Mouse (Mus musculus) heart, postnatal 0 days (tissue): ENCODE data around the gene Agap1. TPM values are rescaled to one million over a fixed set of nuclear protein-coding genes. Genes with fewer than 3 reads are reported as not detected.

Source experiments
- ATAC-seq: fragments of 200-750 bp; cut with Nextera tagmentation; 2 replicates; pipeline ENCODE4 v1.8.0; 2017; ENCODE audit warnings: low read depth, moderate number of reproducible peaks, moderate library complexity; ENCODE audit not compliant: insufficient read depth
- DNase-seq: peaks from one replicate; pipeline ENCODE4 v3.0.0-alpha.2; 2016; ENCODE audit warnings: low spot score
- H3K27ac ChIP-seq: fragments of 300-500 bp; sonication (generic); 2 replicates; pipeline ENCODE4 v1.5.1; 2014; ENCODE audit warnings: low read depth, mild to moderate bottlenecking
- H3K27me3 ChIP-seq: fragments of 300-500 bp; sonication (generic); 2 replicates; pipeline ENCODE4 v1.6.1; 2014; ENCODE audit warnings: low read length, mixed read lengths; ENCODE audit not compliant: control insufficient read depth, insufficient read depth
- H3K36me3 ChIP-seq: fragments of 300-500 bp; sonication (generic); replicated peaks from 2 replicates; pipeline ENCODE4 v1.6.1; 2014; ENCODE audit warnings: low read length, mixed read lengths; ENCODE audit not compliant: control insufficient read depth, insufficient read depth
- H3K4me1 ChIP-seq: fragments of 300-500 bp; sonication (generic); 2 replicates; pipeline ENCODE4 v1.6.1; 2014; ENCODE audit warnings: antibody characterized with exemption; ENCODE audit not compliant: control insufficient read depth, insufficient read depth
- H3K4me2 ChIP-seq: fragments of 300-500 bp; sonication (generic); 2 replicates; pipeline ENCODE4 v1.6.1; 2014; ENCODE audit warnings: low read depth, mild to moderate bottlenecking, low read length, moderate library complexity
- H3K4me3 ChIP-seq: fragments of 300-500 bp; sonication (generic); 2 replicates; pipeline ENCODE4 v1.5.1; 2014; ENCODE audit warnings: low read depth, low read length
- H3K9ac ChIP-seq: fragments of 300-500 bp; sonication (generic); replicated peaks from 2 replicates; pipeline ENCODE4 v1.6.1; 2014; ENCODE audit warnings: low read depth, low read length, mixed read lengths
- H3K9me3 ChIP-seq: fragments of 300-500 bp; sonication (generic); replicated peaks from 2 replicates; pipeline ENCODE4 v1.6.1; 2016; ENCODE audit warnings: low read length; ENCODE audit not compliant: control insufficient read depth
- CTCF ChIP-seq: IDR thresholded peaks from 2 replicates; pipeline ENCODE4 v1.5.1; 2016; ENCODE audit warnings: antibody characterized with exemption, control low read depth, low read depth
- EP300 ChIP-seq: IDR thresholded peaks from 2 replicates; pipeline ENCODE4 v1.6.1; 2016; ENCODE audit warnings: antibody characterized with exemption, low read depth
- WGBS: fragments of 180-500 bp; shearing (Covaris S2); extraction: QIAGEN DNeasy Blood & Tissue Kit; methylation state at CpG from one replicate; pipeline ENCODE4 v1.1.7; 2014; 5-methylcytosine and 5-hydroxymethylcytosine counted together
- polyA plus RNA-seq: library from polyadenylated mRNA; unstranded; fragments of >200 nt; fragmentation: Nextera tagmentation; extraction: Ambion mirVana; gene quantifications from 2 replicates; pipeline ENCODE4 v1.2.1, GENCODE M21; 2015
- total RNA-seq: library from RNA; depleted of rRNA; stranded (reverse); fragments of >200 nt; gene quantifications from 2 replicates; pipeline ENCODE4 v1.2.3, GENCODE M21; 2014; ENCODE audit warnings: low replicate concordance

The Agap1 gene
- total and polyA plus RNA-seq, 2 experiments from 2014 or later, result 6.1 to 21.0 TPM

GRCm38 (mm10) chr1:89429946-89430640, 24.5 kb upstream of the Agap1 start:
- WGBS, result 81% methylated on average over 11 of the region's 11 CpGs
- Histone ChIP-seq H3K9ac (no peak overlapping the region), H3K36me3 (no peaks in the 10 kb centered on the region), H3K4me3 (no peak overlapping the region), H3K4me2 (no peak overlapping the region), H3K27me3 (no peaks in the 10 kb centered on the region), H3K9me3 (no peaks in the 10 kb centered on the region), H3K27ac (no peak overlapping the region), H3K4me1 (no peaks in the 10 kb centered on the region)
- DNase-seq (no peak), ATAC-seq (no peak)
- TF ChIP-seq EP300, result no peak
- no peak for TF ChIP-seq CTCF

- no peaks in the 10 kb centered on the region for H3K36me3 ChIP-seq
- DNase-seq (no peak), ATAC-seq (no peak)
- no peak for TF ChIP-seq CTCF
- TF ChIP-seq EP300, result no peak
- H3K4me2 ChIP-seq, result no peak overlapping the region
- no peaks in the 10 kb centered on the region for H3K9me3 ChIP-seq
- 63% methylated on average over 6 of the region's 6 CpGs for WGBS
- H3K9ac ChIP-seq, result no peak overlapping the region
- H3K27me3 ChIP-seq, result no peaks in the 10 kb centered on the region
- H3K4me3 ChIP-seq, result no peak overlapping the region
- no peak overlapping the region for H3K27ac ChIP-seq
- H3K4me1 ChIP-seq, result no peaks in the 10 kb centered on the region
Observed at GRCm38 (mm10) chr1:89439351-89439750, 15.3 kb upstream of the Agap1 start.

GRCm38 (mm10) chr1:89441236-89441897, 13.2 kb upstream of the Agap1 start:
- Histone ChIP-seq H3K36me3 (no peaks in the 10 kb centered on the region), H3K27ac (no peak overlapping the region), H3K9ac (no peak overlapping the region), H3K4me3 (no peak overlapping the region), H3K27me3 (no peaks in the 10 kb centered on the region), H3K4me2 (no peak overlapping the region), H3K4me1 (no peaks in the 10 kb centered on the region), H3K9me3 (no peaks in the 10 kb centered on the region)
- ATAC-seq (no peak), DNase-seq (no peak)
- WGBS, result 39% methylated on average over 5 of the region's 5 CpGs
- TF ChIP-seq CTCF, result no peak
- TF ChIP-seq EP300, result no peak

GRCm38 (mm10) chr1:89443512-89443911, 11.1 kb upstream of the Agap1 start:
- H3K9ac ChIP-seq, result no peak overlapping the region
- H3K27me3 ChIP-seq, result no peaks in the 10 kb centered on the region
- no peaks in the 10 kb centered on the region for H3K4me1 ChIP-seq
- no peak overlapping the region for H3K27ac ChIP-seq
- no peak for DNase-seq
- no peaks in the 10 kb centered on the region for H3K9me3 ChIP-seq
- TF ChIP-seq CTCF (no peak), EP300 (no peak)
- H3K4me2 ChIP-seq, result no peak overlapping the region
- no peaks in the 10 kb centered on the region for H3K36me3 ChIP-seq
- H3K4me3 ChIP-seq, result no peak overlapping the region
- 68% methylated on average over 9 of the region's 9 CpGs for WGBS
- no peak for ATAC-seq

- Histone ChIP-seq H3K27me3 (no peaks in the 10 kb centered on the region), H3K4me2 (no peak overlapping the region), H3K9ac (no peak overlapping the region), H3K27ac (no peak overlapping the region), H3K36me3 (no peaks in the 10 kb centered on the region), H3K4me1 (no peaks in the 10 kb centered on the region), H3K9me3 (no peaks in the 10 kb centered on the region), H3K4me3 (no peak overlapping the region)
- 24% methylated on average over 3 of the region's 3 CpGs for WGBS
- TF ChIP-seq CTCF, result no peak
- no peak for TF ChIP-seq EP300
- no peak for DNase-seq
- no peak for ATAC-seq
Observed at GRCm38 (mm10) chr1:89444014-89444413, 10.6 kb upstream of the Agap1 start.

- DNase-seq (no peak), ATAC-seq (no peak)
- Histone ChIP-seq H3K4me2 (no peak overlapping the region), H3K4me3 (no peak overlapping the region), H3K9ac (no peak overlapping the region), H3K9me3 (no peaks in the 10 kb centered on the region), H3K27ac (no peak overlapping the region), H3K36me3 (no peaks in the 10 kb centered on the region), H3K27me3 (no peaks in the 10 kb centered on the region), H3K4me1 (peaks cover 4% of the 10 kb centered on the region; the same call in 1 of the 2 replicates)
- 74% methylated on average over 7 of the region's 7 CpGs for WGBS
- TF ChIP-seq CTCF (no peak), EP300 (no peak)
Observed at GRCm38 (mm10) chr1:89450139-89450538, 4.5 kb upstream of the Agap1 start.
